Mouse (Mus musculus): ENCODE data around the gene Naa38. TPM values are rescaled to one million over a fixed set of nuclear protein-coding genes. Genes with fewer than 3 reads are reported as not detected.

The Naa38 gene
- polyA plus RNA-seq, 1 experiment from 2014 or later: 150 TPM

DNA sequence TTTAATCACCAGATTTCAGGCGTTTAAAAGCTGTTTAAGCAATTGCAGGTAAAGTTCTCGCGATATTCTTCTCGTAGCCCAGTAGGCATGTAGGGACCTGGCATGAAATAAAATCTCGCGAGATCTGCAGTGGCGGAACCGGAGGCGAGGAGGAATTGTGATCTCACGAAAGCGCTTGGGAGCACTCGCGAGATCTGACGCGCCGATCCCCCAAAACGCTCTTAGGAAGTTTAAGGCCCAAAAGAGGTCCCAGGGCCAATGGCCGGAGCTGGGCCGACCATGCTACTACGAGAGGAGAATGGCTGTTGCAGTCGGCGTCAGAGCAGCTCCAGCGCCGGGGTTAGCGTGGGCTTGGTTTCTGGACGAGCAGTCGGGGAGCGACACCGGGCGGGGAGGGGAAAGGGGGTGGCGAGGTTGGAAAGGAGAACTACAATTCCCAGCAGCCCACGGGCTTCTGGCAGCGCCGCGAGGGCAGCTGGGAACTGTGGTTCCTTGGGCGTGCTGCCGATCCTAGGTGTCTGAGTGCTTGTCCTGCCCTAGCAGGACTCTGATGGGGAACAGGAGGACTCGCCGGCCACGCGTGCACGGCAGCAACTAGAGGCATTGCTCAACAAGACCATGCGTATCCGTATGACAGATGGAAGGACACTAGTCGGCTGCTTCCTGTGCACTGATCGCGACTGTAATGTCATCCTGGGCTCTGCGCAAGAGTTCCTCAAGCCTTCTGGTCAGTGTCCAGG, 517 bp downstream of the Naa38 start:
- Histone ChIP-seq H3K4me2 (peak overlapping the region; percentile 87), H3K9ac (peak overlapping the region; percentile 88), H3K36me3 (peaks cover 16% of the 10 kb centered on the region), H3K9me3 (replicated peaks) (no peaks in the 10 kb centered on the region), H3K4me1 (replicated peaks) (peaks cover 46% of the 10 kb centered on the region), H3K4me3 (peak overlapping the region; percentile 60), H3K27ac (ENCODE audit: poor library complexity, severe bottlenecking) (peak overlapping the region; percentile 93), H3K27me3 (replicated peaks) (no peaks in the 10 kb centered on the region; the same call in 1 of the 2 replicates)
- peak; percentile 87 for ATAC-seq (ENCODE audit: insufficient number of reproducible peaks, low FRiP score)
- under 1% methylated on average over 48 of the region's 48 CpGs for WGBS

DNA sequence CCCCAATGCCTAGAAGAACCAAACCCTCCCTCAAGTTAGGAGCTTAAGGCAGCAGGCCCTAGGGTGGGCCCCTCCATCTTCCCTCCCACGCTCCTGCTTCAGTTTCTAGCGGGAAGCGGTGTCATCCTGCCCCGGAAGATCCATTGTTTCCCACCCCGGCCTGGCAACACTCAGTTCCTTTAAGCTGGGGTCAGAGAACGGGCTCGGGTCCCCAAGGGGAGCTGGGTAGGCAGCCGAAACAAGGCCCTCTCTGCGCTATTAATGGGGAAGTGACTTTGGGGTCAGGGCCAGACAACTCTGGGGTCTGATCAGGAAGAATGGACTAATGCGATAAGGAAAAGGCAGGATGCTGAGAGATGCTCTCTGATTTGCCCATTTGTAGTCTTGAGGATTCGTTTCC, 1.5 kb downstream of the Naa38 start:
- peak overlapping the region; percentile 60 for H3K4me3 ChIP-seq
- 20% methylated on average over 11 of the region's 11 CpGs for WGBS
- H3K4me1 ChIP-seq (replicated peaks): peaks cover 53% of the 10 kb centered on the region
- H3K9me3 ChIP-seq (replicated peaks): no peaks in the 10 kb centered on the region
- no peaks in the 10 kb centered on the region; the same call in 1 of the 2 replicates for H3K27me3 ChIP-seq (replicated peaks)
- H3K4me2 ChIP-seq: peak overlapping the region; percentile 76
- H3K36me3 ChIP-seq: peaks cover 26% of the 10 kb centered on the region
- peak overlapping the region; percentile 93 for H3K27ac ChIP-seq (ENCODE audit: poor library complexity, severe bottlenecking)
- ATAC-seq (ENCODE audit: insufficient number of reproducible peaks, low FRiP score): no peak
- H3K9ac ChIP-seq: peak overlapping the region; percentile 82

DNA sequence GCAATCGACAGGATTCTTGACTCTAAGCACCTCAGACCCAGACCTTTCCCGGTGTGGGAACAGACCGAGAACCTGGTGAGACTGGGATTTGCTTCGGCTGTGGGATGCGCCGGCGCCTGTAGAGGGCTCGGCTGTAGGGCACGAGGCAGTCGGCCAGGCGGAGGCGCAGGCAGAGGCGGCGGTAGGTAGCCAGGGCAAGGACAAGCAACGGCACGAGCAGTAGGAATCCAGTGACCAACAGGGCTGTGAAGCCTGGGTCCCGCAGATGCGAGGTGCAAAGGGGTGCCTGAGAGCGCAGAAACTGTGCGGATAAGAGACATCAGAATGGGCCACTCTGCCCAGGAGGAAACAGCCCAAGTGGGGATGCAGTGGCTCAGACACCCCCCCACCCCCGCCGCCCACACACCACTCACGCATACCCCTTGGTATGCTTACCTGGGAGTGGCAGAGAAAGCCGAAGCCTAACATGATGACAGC, 2.3 kb downstream of the Naa38 start:
- Histone ChIP-seq H3K27me3 (replicated peaks) (no peaks in the 10 kb centered on the region; the same call in 1 of the 2 replicates), H3K4me2 (peak overlapping the region; percentile 76), H3K4me3 (peak overlapping the region; percentile 60), H3K9ac (peak overlapping the region; percentile 82), H3K4me1 (replicated peaks) (peaks cover 53% of the 10 kb centered on the region), H3K36me3 (peaks cover 32% of the 10 kb centered on the region), H3K9me3 (replicated peaks) (no peaks in the 10 kb centered on the region), H3K27ac (ENCODE audit: poor library complexity, severe bottlenecking) (peak overlapping the region; percentile 93)
- 4% methylated on average over 24 of the region's 24 CpGs for WGBS
- ATAC-seq (ENCODE audit: insufficient number of reproducible peaks, low FRiP score): no peak; the same call in 1 of the 2 replicates

DNA sequence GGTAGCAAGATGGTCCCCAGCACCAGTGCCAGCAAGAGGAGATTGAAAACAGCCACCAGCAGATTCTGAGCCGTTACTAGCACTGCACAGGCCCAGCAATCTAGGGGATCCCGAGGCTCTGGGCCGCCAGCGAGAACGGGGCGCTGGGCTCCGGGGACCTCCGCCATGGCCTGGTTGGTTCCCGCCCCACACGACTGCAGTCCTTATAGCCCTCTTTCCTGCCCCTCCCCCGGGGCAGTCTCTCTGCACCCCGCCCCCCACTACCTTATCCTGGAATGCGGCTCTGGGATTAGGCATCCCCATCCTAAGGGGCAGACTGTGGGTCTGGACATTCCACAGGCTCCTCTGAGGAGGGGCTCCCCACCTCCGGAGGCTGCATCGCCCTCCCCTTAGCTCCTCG, 2.8 kb downstream of the Naa38 start, which contains the start of gene Tmem88:
TSS of gene Tmem88 (minus strand) at position 176 of the 400 bp plus-strand sequence.
- Histone ChIP-seq H3K4me3 (peak within 1 kb of the TSS; percentile 60), H3K4me2 (peak within 1 kb of the TSS; percentile 76), H3K9me3 (replicated peaks) (no peaks in the 10 kb centered on the region), H3K27ac (ENCODE audit: poor library complexity, severe bottlenecking) (peak within 1 kb of the TSS; percentile 93), H3K36me3 (peaks cover 37% of the 10 kb centered on the region), H3K27me3 (replicated peaks) (no peaks in the 10 kb centered on the region; the same call in 1 of the 2 replicates), H3K9ac (peak within 1 kb of the TSS; percentile 82), H3K4me1 (replicated peaks) (peaks cover 53% of the 10 kb centered on the region)
- ATAC-seq (ENCODE audit: insufficient number of reproducible peaks, low FRiP score): peak; percentile 14; the same call in 1 of the 2 replicates
- 2% methylated on average over 16 of the region's 16 CpGs for WGBS

DNA sequence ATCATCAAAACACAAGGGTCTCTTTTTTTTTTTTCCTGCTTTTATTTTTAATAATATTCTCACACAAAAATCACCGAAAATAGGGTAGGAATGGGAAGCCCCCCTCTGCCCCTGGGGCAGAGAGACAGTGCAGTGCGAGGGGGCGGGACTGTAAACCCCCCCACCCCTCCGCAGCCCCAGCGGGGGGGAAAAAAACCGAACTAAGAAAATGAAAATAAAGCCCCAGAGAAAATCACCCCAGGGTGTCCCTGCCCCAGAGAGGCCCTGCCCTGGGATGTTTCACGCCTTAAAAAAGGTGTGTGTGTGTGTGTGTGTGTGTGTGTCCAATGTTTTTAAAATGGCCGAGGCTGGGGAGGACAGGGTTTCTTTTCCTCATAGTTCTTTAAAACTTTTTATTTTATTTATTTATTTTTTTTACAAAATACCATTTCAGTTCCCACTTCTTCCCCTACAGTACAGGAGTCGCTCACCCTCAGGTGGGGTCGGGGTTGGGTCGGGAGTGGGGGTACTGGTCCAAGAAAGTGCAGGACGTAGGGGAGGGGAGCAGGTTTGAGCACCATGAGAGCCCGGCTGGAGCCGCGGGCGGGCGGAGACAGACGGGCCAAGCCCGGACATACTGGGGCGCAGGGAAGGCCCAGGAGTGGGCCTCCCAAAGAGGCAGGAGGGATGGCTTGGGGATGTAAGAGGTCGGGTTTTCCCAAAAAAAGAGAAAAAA, 3.4 kb downstream of the Naa38 start:
- Histone ChIP-seq H3K4me1 (replicated peaks) (peaks cover 53% of the 10 kb centered on the region), H3K9ac (peak overlapping the region; percentile 82)

DNA sequence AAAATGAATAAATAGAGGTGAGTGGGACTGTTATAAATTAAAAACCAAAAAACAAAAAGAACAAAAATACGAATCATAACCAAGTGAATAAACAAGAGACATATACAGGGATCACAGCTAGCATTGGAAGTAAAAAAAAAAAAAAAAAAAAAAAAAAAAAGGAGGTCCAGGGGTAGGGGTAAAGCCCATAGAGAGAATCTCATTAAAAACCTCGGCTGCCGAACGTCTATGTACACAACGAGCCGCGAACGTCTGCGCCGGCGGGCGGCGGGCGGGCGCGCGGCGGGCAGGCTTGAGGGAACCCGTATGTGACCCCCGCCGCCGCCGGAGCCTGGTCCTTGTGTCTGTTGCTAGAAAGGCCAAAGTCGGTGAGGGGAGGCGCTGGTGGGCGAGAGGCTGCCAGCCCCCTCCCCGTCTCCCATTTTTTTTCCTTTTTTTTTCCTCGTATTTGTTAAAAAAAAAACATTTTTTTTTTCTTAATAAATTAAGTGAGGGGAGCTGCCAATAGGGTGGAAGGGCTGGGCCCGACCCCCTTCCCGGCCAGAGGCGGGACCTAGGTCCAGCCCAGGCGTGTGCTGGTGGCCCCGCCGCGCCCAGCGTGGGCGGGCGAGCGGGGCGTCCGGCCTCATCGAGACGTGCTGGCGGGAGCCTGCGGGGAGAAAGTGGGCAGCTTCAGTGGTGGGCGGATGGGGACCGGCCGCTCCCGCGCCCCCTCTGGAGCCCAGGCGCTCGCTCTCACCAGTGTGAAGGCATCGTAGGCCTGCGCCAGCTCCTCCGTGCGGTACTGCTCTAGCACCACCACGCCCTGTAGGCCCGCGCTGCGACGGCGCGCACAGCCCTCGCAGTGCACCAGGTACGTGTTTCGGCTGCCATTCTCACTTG, 4.2 kb downstream of the Naa38 start:
- peak overlapping the region; percentile 30; the same call in 1 of the 2 replicates for H3K9ac ChIP-seq
- WGBS: 25% methylated on average over 66 of the region's 66 CpGs
- peak overlapping the region; percentile 76 for H3K4me2 ChIP-seq
- no peaks in the 10 kb centered on the region; the same call in 1 of the 2 replicates for H3K27me3 ChIP-seq (replicated peaks)
- peaks cover 50% of the 10 kb centered on the region for H3K4me1 ChIP-seq (replicated peaks)
- peaks cover 51% of the 10 kb centered on the region for H3K36me3 ChIP-seq
- no peak for ATAC-seq (ENCODE audit: insufficient number of reproducible peaks, low FRiP score)
- peak overlapping the region; percentile 7; the same call in 1 of the 2 replicates for H3K4me3 ChIP-seq
- no peak overlapping the region for H3K27ac ChIP-seq (ENCODE audit: poor library complexity, severe bottlenecking)
- H3K9me3 ChIP-seq (replicated peaks): no peaks in the 10 kb centered on the region

More for the DNA sequence above, 3.4 kb downstream of the Naa38 start:
- H3K9me3 ChIP-seq (replicated peaks): no peaks in the 10 kb centered on the region
- H3K27ac ChIP-seq (ENCODE audit: poor library complexity, severe bottlenecking): peak overlapping the region; percentile 93
- H3K4me3 ChIP-seq: peak overlapping the region; percentile 60
- ATAC-seq (ENCODE audit: insufficient number of reproducible peaks, low FRiP score): no peak
- H3K4me2 ChIP-seq: peak overlapping the region; percentile 76
- H3K27me3 ChIP-seq (replicated peaks): no peaks in the 10 kb centered on the region; the same call in 1 of the 2 replicates
- 17% methylated on average over 21 of the region's 21 CpGs for WGBS
- H3K36me3 ChIP-seq: peaks cover 43% of the 10 kb centered on the region

DNA sequence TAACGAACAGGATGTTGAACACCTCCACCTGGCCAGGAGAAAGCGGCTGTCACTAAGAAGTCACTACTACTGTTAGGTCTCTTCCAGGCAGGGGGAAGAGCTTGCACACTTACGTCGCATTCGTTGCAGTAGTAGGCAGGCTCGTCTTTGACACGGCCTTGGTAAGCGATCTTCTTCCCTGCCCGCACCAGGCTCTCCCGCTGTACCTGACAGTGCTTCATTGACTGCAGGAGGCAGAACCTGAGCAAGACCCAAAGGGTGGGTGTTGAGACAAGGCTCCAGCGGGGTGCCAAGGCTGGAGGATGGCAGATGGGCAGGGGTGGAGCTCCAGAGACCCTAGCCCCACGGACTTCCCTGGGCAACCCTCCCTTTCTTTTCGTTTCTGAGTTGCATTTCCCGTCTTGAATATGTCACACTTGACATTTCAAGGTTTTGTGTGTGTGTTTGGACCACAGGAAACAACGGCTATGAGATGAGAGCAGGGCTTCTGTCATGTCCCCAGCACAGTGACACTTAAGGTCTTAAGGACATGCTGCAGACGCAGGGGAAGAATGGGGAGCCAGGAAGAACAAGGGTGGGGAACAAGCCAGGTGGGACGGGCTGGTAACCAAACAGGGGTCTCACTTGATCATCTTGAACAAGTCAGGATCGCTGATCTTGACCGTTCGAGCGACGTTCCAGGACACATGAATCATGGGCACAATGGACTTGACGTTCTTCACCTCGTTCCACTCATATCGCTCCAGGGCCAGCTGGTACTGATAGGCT, 5.0 kb downstream of the Naa38 start:
- Histone ChIP-seq H3K36me3 (peaks cover 59% of the 10 kb centered on the region), H3K4me2 (peak overlapping the region; percentile 44), H3K9ac (no peak overlapping the region), H3K9me3 (replicated peaks) (no peaks in the 10 kb centered on the region), H3K27me3 (replicated peaks) (no peaks in the 10 kb centered on the region; the same call in 1 of the 2 replicates), H3K27ac (ENCODE audit: poor library complexity, severe bottlenecking) (no peak overlapping the region), H3K4me3 (peak overlapping the region; percentile 7; the same call in 1 of the 2 replicates), H3K4me1 (replicated peaks) (peaks cover 49% of the 10 kb centered on the region)
- ATAC-seq (ENCODE audit: insufficient number of reproducible peaks, low FRiP score): no peak
- 69% methylated on average over 25 of the region's 25 CpGs for WGBS

DNA sequence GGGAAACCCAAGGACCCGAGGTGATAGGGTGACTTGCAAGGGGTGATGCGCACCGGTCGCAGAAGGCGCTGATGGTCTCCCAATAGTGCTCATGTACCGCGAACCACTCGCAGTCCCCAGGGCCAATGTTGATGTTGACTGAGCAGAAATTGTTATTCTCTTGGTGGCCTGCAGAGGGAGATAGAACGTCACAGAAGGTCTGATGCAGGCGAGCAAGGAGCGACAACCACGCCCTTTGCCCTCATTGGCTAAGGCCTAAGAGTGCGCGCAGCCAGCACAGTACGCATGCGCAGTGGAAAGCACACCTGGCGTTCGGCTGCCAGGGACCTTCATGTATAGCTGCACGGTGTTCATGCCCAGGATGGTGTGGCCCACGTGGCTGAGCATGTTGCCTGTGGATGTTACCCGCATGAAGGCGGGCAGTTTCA, 5.9 kb downstream of the Naa38 start:
- Histone ChIP-seq H3K36me3 (peaks cover 68% of the 10 kb centered on the region), H3K4me1 (replicated peaks) (peaks cover 48% of the 10 kb centered on the region), H3K4me2 (0 out of 2 replicates have a peak overlapping the region, but pooled peaks have one; percentile 1), H3K9ac (no peak overlapping the region), H3K27me3 (replicated peaks) (no peaks in the 10 kb centered on the region; the same call in 1 of the 2 replicates), H3K27ac (ENCODE audit: poor library complexity, severe bottlenecking) (no peak overlapping the region), H3K9me3 (replicated peaks) (no peaks in the 10 kb centered on the region), H3K4me3 (no peak overlapping the region)
- ATAC-seq (ENCODE audit: insufficient number of reproducible peaks, low FRiP score): peak; percentile 52
- WGBS: 23% methylated on average over 22 of the region's 22 CpGs

DNA sequence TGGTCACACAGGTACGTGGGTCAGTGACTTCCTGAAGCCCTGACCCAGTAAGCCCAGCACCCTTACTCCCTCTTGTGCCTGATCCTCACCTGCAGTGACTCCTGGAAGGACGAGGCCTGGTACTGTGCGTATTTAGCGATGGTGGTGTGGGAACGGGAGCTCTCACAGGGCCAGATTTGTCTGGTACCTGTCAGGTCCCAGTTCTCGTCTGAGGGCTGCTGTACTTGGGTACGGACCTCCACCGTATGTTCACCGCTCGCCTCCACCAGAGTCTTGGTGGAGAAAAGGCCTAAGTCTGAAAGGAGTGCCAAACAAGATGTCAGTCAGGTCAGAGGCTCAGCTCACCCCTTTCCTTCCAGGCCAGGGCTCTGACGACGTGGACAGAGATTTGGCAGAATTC, 6.7 kb downstream of the Naa38 start:
- H3K27ac ChIP-seq (ENCODE audit: poor library complexity, severe bottlenecking): no peak overlapping the region
- H3K9me3 ChIP-seq (replicated peaks): no peaks in the 10 kb centered on the region
- H3K4me2 ChIP-seq: no peak overlapping the region
- ATAC-seq (ENCODE audit: insufficient number of reproducible peaks, low FRiP score): no peak
- H3K27me3 ChIP-seq (replicated peaks): no peaks in the 10 kb centered on the region; the same call in 1 of the 2 replicates
- peaks cover 40% of the 10 kb centered on the region for H3K4me1 ChIP-seq (replicated peaks)
- no peak overlapping the region for H3K4me3 ChIP-seq
- H3K36me3 ChIP-seq: peaks cover 76% of the 10 kb centered on the region
- H3K9ac ChIP-seq: no peak overlapping the region; the same call in 1 of the 2 replicates
- 85% methylated on average over 12 of the region's 12 CpGs for WGBS

Data from heart, embryonic 12.5 days (tissue).